Mouse (Mus musculus): ENCODE data around the gene Pkp4. TPM values are rescaled to one million over a fixed set of nuclear protein-coding genes. Genes with fewer than 3 reads are reported as not detected.

Gene Pkp4
- polyA plus RNA-seq, 1 experiment from 2014 or later: 23.5 TPM

DNA sequence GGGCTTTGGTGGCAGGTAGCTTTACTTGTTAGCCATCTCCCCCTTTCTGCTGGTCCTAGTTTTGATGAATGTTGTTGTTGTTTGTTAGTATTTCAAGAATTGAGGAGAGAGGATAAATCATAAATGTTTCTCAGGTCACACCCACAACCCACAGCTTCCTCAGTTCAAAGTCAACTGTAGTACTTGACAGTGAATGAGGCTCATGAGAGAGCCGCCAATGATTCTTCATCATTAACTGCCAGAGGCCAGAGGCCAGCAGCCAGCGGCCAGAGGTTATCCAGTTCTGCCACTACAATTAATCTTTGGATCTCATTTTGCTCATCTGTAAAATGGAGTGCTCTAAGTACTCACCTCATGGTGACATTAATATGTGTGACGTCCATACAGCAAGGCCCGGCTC is 6.3 kb downstream of the Pkp4 start:
- Histone ChIP-seq H3K4me3 (ENCODE audit: low read length) (no peak overlapping the region), H3K9ac (replicated peaks; ENCODE audit: low read length) (no peak overlapping the region), H3K27me3 (ENCODE audit: insufficient read depth, low read length) (no peaks in the 10 kb centered on the region), H3K4me1 (ENCODE audit: insufficient read depth, low read length) (peaks cover 44% of the 10 kb centered on the region), H3K27ac (ENCODE audit: low read length) (no peak overlapping the region), H3K4me2 (replicated peaks; ENCODE audit: low read depth, low read length) (no peak overlapping the region), H3K9me3 (ENCODE audit: low read length) (no peaks in the 10 kb centered on the region), H3K36me3 (ENCODE audit: insufficient read depth, low read length) (no peaks in the 10 kb centered on the region)
- WGBS: 64% methylated on average over 4 of the region's 4 CpGs
- ATAC-seq (ENCODE audit: low FRiP score, low TSS enrichment): no peak

- ATAC-seq (ENCODE audit: low FRiP score, low TSS enrichment): 0 out of 2 replicates have a peak, but pooled peaks have one; percentile 21
- Histone ChIP-seq H3K9ac (replicated peaks; ENCODE audit: low read length) (no peak overlapping the region), H3K9me3 (ENCODE audit: low read length) (no peaks in the 10 kb centered on the region), H3K27ac (ENCODE audit: low read length) (no peak overlapping the region), H3K4me1 (ENCODE audit: insufficient read depth, low read length) (peaks cover 39% of the 10 kb centered on the region), H3K4me2 (replicated peaks; ENCODE audit: low read depth, low read length) (no peak overlapping the region), H3K27me3 (ENCODE audit: insufficient read depth, low read length) (no peaks in the 10 kb centered on the region), H3K36me3 (ENCODE audit: insufficient read depth, low read length) (no peaks in the 10 kb centered on the region), H3K4me3 (ENCODE audit: low read length) (no peak overlapping the region)
- WGBS: 54% methylated on average over 4 of the region's 4 CpGs
Measured at GRCm38 (mm10) chr2:59167830-59168229, 7.2 kb downstream of the Pkp4 start.

DNA sequence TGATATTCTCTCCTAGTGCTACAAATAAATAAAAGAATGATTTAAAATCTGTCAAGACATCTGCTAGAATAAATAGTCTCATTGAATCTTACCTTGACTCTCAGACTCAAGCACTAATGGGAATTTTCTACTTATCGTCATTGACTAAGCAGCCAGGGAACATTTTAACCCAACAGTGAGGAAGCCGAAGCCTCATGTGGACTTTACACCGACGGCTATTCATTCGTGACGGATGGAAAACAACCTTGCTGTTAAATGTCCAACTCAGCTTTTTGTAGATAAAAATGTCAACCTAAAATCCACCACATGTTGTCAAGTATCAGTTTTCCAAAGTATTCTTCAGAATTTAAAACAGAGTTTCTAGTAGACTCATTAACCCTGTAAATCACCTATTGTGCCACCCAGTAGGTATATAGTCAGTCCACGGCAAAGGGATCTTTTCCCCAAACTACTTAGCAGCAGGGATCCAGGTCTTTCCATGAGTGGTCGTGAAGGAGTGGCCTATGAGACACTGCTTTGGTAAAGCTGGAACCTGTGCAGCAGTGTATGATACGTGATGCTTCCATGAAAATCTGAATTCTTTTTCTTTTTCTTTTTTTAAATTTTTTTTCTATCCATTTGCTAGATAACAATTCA is 9.0 kb downstream of the Pkp4 start:
- WGBS: 32% methylated on average over 9 of the region's 9 CpGs

DNA sequence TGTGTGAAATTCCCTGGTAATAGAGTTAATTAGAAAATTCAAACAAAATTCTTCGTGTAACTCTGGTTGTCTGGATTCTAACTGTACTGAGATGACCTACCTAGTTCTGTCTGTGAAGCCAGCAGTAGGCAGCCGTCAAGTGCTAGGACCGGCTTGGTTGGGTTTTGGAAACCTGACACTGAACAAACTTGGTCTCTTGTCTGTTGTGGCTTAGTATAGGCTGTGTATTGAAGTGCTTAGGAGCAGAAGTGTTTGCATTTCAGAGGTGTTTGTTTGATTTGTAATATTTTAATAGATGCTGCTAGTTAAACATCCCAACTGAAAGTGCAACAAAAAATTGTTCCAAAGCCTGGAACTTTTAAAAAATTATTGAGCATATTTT is 9.5 kb downstream of the Pkp4 start:
- WGBS: 42% methylated on average over 3 of the region's 3 CpGs
- peak overlapping the region; percentile 84 for H3K27ac ChIP-seq (ENCODE audit: low read length)
- H3K27me3 ChIP-seq (ENCODE audit: insufficient read depth, low read length): no peaks in the 10 kb centered on the region
- peaks cover 31% of the 10 kb centered on the region for H3K4me1 ChIP-seq (ENCODE audit: insufficient read depth, low read length)
- no peak overlapping the region for H3K4me3 ChIP-seq (ENCODE audit: low read length)
- H3K4me2 ChIP-seq (replicated peaks; ENCODE audit: low read depth, low read length): no peak overlapping the region
- no peaks in the 10 kb centered on the region for H3K36me3 ChIP-seq (ENCODE audit: insufficient read depth, low read length)
- peak; percentile 66; the same call in 1 of the 2 replicates for ATAC-seq (ENCODE audit: low FRiP score, low TSS enrichment)
- no peaks in the 10 kb centered on the region for H3K9me3 ChIP-seq (ENCODE audit: low read length)
- no peak overlapping the region for H3K9ac ChIP-seq (replicated peaks; ENCODE audit: low read length)

More for the DNA sequence above, 9.0 kb downstream of the Pkp4 start:
- Histone ChIP-seq H3K36me3 (ENCODE audit: insufficient read depth, low read length) (no peaks in the 10 kb centered on the region), H3K4me2 (replicated peaks; ENCODE audit: low read depth, low read length) (no peak overlapping the region), H3K4me1 (ENCODE audit: insufficient read depth, low read length) (peaks cover 28% of the 10 kb centered on the region), H3K9ac (replicated peaks; ENCODE audit: low read length) (no peak overlapping the region), H3K9me3 (ENCODE audit: low read length) (no peaks in the 10 kb centered on the region), H3K27me3 (ENCODE audit: insufficient read depth, low read length) (no peaks in the 10 kb centered on the region), H3K27ac (ENCODE audit: low read length) (peak overlapping the region; percentile 84), H3K4me3 (ENCODE audit: low read length) (no peak overlapping the region)
- ATAC-seq (ENCODE audit: low FRiP score, low TSS enrichment): peak; percentile 72

DNA sequence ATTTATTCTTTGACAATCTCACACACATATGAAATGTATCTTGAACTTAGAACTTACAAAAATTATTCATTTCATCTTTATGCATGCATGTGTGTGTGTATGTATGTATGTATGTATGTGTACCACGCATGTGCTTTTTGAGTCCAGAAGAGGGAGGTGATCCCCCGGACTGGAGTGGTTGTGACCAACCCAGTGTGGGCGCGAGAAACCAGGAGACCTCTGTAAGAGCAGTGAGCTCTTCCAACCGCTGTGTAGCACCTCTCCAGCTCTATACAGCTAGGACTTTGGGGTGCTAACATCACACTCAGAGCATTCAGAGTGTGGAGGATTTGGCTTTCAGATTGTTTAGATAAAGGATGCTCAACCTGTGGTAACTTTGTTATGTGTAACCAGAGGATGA is 9.9 kb downstream of the Pkp4 start:
- Histone ChIP-seq H3K4me3 (ENCODE audit: low read length) (no peak overlapping the region), H3K9ac (replicated peaks; ENCODE audit: low read length) (no peak overlapping the region), H3K27me3 (ENCODE audit: insufficient read depth, low read length) (no peaks in the 10 kb centered on the region), H3K9me3 (ENCODE audit: low read length) (no peaks in the 10 kb centered on the region), H3K27ac (ENCODE audit: low read length) (no peak overlapping the region), H3K36me3 (ENCODE audit: insufficient read depth, low read length) (no peaks in the 10 kb centered on the region), H3K4me1 (ENCODE audit: insufficient read depth, low read length) (peaks cover 31% of the 10 kb centered on the region), H3K4me2 (replicated peaks; ENCODE audit: low read depth, low read length) (no peak overlapping the region)
- 95% methylated on average over 5 of the region's 5 CpGs for WGBS
- ATAC-seq (ENCODE audit: low FRiP score, low TSS enrichment): no peak

GRCm38 (mm10) chr2:59171533-59171932 is 10.9 kb downstream of the Pkp4 start:
- Histone ChIP-seq H3K36me3 (ENCODE audit: insufficient read depth, low read length) (no peaks in the 10 kb centered on the region), H3K9ac (replicated peaks; ENCODE audit: low read length) (no peak overlapping the region), H3K9me3 (ENCODE audit: low read length) (no peaks in the 10 kb centered on the region), H3K4me3 (ENCODE audit: low read length) (no peak overlapping the region), H3K4me1 (ENCODE audit: insufficient read depth, low read length) (peaks cover 38% of the 10 kb centered on the region), H3K27me3 (ENCODE audit: insufficient read depth, low read length) (no peaks in the 10 kb centered on the region), H3K27ac (ENCODE audit: low read length) (no peak overlapping the region), H3K4me2 (replicated peaks; ENCODE audit: low read depth, low read length) (no peak overlapping the region)
- ATAC-seq (ENCODE audit: low FRiP score, low TSS enrichment): no peak
- WGBS: 65% methylated on average over 5 of the region's 5 CpGs

DNA sequence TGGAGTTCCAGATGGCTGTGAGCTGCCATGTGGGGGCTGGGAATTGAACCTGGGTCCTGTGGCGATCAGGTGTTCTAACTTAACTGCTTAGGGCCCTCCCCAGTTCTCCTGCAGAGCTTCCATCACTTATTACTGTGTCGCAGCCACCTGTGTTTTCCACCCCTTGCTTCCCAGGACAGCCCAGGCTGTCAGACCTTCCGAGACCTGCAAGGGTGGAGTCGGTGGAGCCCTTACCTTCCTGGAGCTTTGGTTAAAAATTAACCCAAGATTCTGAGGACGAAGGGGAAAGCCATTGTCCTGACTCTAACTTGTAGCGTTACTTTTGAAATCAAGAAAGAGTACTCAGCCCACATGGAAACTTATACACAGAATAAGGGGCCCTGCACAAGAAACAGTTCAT is 15.3 kb downstream of the Pkp4 start:
- no peaks in the 10 kb centered on the region for H3K27me3 ChIP-seq (ENCODE audit: insufficient read depth, low read length)
- no peaks in the 10 kb centered on the region for H3K36me3 ChIP-seq (ENCODE audit: insufficient read depth, low read length)
- no peak overlapping the region for H3K4me3 ChIP-seq (ENCODE audit: low read length)
- no peaks in the 10 kb centered on the region for H3K9me3 ChIP-seq (ENCODE audit: low read length)
- H3K9ac ChIP-seq (replicated peaks; ENCODE audit: low read length): no peak overlapping the region
- H3K27ac ChIP-seq (ENCODE audit: low read length): peak overlapping the region; percentile 61; the same call in 1 of the 2 replicates
- peaks cover 39% of the 10 kb centered on the region for H3K4me1 ChIP-seq (ENCODE audit: insufficient read depth, low read length)
- H3K4me2 ChIP-seq (replicated peaks; ENCODE audit: low read depth, low read length): no peak overlapping the region
- peak; percentile 84 for ATAC-seq (ENCODE audit: low FRiP score, low TSS enrichment)
- WGBS: 68% methylated on average over 6 of the region's 6 CpGs

DNA sequence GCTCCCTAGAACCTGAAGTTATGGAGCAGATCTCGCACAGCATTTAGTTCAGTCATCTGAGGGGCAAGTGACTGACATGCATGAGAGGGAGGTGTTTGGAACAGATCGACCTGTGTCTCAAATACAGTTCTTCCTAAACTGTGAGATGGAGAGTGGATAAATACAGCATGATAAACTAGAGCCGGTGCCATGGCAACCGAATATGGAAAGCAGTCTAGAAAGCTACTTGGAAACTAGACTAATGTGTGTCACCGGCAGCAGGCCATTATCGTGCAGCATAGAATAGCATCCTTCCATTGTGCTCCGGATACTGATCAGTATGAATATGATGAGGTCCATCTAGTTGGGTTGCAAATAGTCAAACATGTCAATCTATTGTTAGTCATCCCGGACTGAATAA is 17.5 kb downstream of the Pkp4 start:
- H3K4me2 ChIP-seq (replicated peaks; ENCODE audit: low read depth, low read length): no peak overlapping the region
- no peak overlapping the region for H3K9ac ChIP-seq (replicated peaks; ENCODE audit: low read length)
- H3K27ac ChIP-seq (ENCODE audit: low read length): no peak overlapping the region
- no peaks in the 10 kb centered on the region for H3K27me3 ChIP-seq (ENCODE audit: insufficient read depth, low read length)
- H3K36me3 ChIP-seq (ENCODE audit: insufficient read depth, low read length): no peaks in the 10 kb centered on the region
- H3K4me1 ChIP-seq (ENCODE audit: insufficient read depth, low read length): peaks cover 29% of the 10 kb centered on the region
- no peaks in the 10 kb centered on the region for H3K9me3 ChIP-seq (ENCODE audit: low read length)
- 92% methylated on average over 8 of the region's 8 CpGs for WGBS
- no peak for ATAC-seq (ENCODE audit: low FRiP score, low TSS enrichment)
- H3K4me3 ChIP-seq (ENCODE audit: low read length): no peak overlapping the region

DNA sequence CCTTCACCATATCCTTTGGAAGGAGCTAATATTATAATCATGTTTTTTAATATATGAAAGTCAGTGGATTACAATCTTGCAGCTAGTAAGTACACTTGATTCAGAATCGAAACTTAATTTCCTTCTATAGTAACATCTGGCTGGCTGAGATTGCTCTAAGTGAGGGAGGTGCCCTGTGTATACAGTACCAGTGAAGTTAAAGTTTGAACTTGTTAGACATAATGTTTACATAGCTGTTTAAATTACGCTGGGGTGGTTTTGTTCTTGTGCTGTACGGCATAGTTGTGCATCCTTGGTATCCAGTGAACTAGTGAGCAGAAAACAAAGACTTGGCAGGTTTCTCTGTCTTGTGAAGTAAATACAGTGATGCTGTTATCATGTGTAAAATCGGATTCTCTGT is 18.3 kb downstream of the Pkp4 start:
- Histone ChIP-seq H3K36me3 (ENCODE audit: insufficient read depth, low read length) (no peaks in the 10 kb centered on the region), H3K27ac (ENCODE audit: low read length) (no peak overlapping the region), H3K4me1 (ENCODE audit: insufficient read depth, low read length) (peaks cover 29% of the 10 kb centered on the region), H3K4me2 (replicated peaks; ENCODE audit: low read depth, low read length) (no peak overlapping the region), H3K9me3 (ENCODE audit: low read length) (no peaks in the 10 kb centered on the region), H3K4me3 (ENCODE audit: low read length) (no peak overlapping the region), H3K9ac (replicated peaks; ENCODE audit: low read length) (no peak overlapping the region), H3K27me3 (ENCODE audit: insufficient read depth, low read length) (no peaks in the 10 kb centered on the region)
- WGBS: 47% methylated on average over 4 of the region's 4 CpGs
- no peak for ATAC-seq (ENCODE audit: low FRiP score, low TSS enrichment)

GRCm38 (mm10) chr2:59179487-59179886 is 18.8 kb downstream of the Pkp4 start:
- 58% methylated on average over 5 of the region's 5 CpGs for WGBS
- Histone ChIP-seq H3K4me3 (ENCODE audit: low read length) (no peak overlapping the region), H3K36me3 (ENCODE audit: insufficient read depth, low read length) (no peaks in the 10 kb centered on the region), H3K27ac (ENCODE audit: low read length) (peak overlapping the region; percentile 23; the same call in 1 of the 2 replicates), H3K9me3 (ENCODE audit: low read length) (no peaks in the 10 kb centered on the region), H3K4me2 (replicated peaks; ENCODE audit: low read depth, low read length) (no peak overlapping the region), H3K9ac (replicated peaks; ENCODE audit: low read length) (no peak overlapping the region), H3K4me1 (ENCODE audit: insufficient read depth, low read length) (peaks cover 29% of the 10 kb centered on the region), H3K27me3 (ENCODE audit: insufficient read depth, low read length) (no peaks in the 10 kb centered on the region)
- ATAC-seq (ENCODE audit: low FRiP score, low TSS enrichment): no peak
